In the genomic region with DNA sequence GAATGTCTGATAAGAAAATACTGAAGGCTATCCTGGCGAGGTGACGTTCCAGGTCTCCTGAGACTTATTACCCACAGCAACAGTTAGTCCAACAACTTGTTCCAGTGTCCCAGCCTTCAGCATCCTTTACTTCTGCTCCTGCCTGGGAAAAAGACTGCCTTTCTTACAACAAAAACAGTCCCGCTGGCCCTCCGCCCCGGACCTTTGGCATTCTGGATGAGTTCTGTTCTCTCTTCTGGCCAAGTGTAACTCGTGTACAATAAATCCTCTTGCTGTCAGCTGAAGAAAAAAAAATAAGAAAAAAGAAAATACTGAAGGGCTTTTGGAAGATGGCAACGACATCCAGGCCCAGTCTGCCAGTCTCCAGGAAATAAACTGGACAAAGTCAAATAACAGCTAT, we compare ENCODE assay signal across 7 mouse cellular contexts.
A peak's percentile ranks its signal among the peaks of the same experiment; 100 is the strongest.
DNase-seq lines count a peak whose midpoint lies in the region; ATAC-seq lines count a peak whose summit lies in the region.

No protein-coding gene starts in this region.

- ATAC-seq in activated CD4-positive, CD25-positive, alpha-beta regulatory T cell, adult 4 months: no peak

- peak; percentile 66 to 73 for DNase-seq in right cerebral cortex, postnatal 10 days (ENCODE audit: low spot score in 2 of 2)
- DNase-seq in right cerebral cortex, postnatal 14 days: no peak
- DNase-seq in gastrocnemius, postnatal 14 days: peak; percentile 76
- peak; percentile 67 for DNase-seq in heart, postnatal 4 days
- DNase-seq in ovary, postnatal 36 days (ENCODE audit: low spot score): peak; percentile 54
- no peak for DNase-seq in embryo, embryonic 11 days

- intact Hi-C loops in gastrocnemius, postnatal 14 days (cut with DNase I; ENCODE audit: low total_unique reads): no loop called here

Comparison
In these comparisons a context has a peak if more than half of its experiments do, and no peak if none do; other contexts are left out.
1. DNase-seq: peak in right cerebral cortex, postnatal 10 days (2 of 2), gastrocnemius, postnatal 14 days (single experiment), heart, postnatal 4 days (single experiment) and ovary, postnatal 36 days (single experiment); none in right cerebral cortex, postnatal 14 days (single experiment) and embryo, embryonic 11 days (single experiment).